Mouse (Mus musculus) heart, embryonic 13.5 days (tissue): ENCODE results near the gene Zc3hav1. TPM values are rescaled to one million over a fixed set of nuclear protein-coding genes. Genes with fewer than 3 reads are reported as not detected.
A peak's percentile ranks its signal among the peaks of the same experiment; 100 is the strongest.

Source experiments
- ATAC-seq: fragments of 200-750 bp; cut with Nextera tagmentation; 2 replicates; pipeline ENCODE4 v1.8.0; 2017; ENCODE audit warnings: moderate TSS enrichment; ENCODE audit not compliant: insufficient number of reproducible peaks, low FRiP score, low TSS enrichment; ENCODE audit errors: extremely low read depth
- H3K27ac ChIP-seq: fragments of 300-500 bp; sonication (generic); replicated peaks from 2 replicates; pipeline ENCODE4 v1.5.1; 2015; ENCODE audit warnings: moderate library complexity, mild to moderate bottlenecking, inconsistent platforms
- H3K27me3 ChIP-seq: fragments of 300-500 bp; sonication (generic); replicated peaks from 2 replicates; pipeline ENCODE4 v1.6.1; 2015; ENCODE audit warnings: mild to moderate bottlenecking, inconsistent platforms
- H3K36me3 ChIP-seq: fragments of 300-500 bp; sonication (generic); 2 replicates; pipeline ENCODE4 v1.6.1; 2015; ENCODE audit warnings: mild to moderate bottlenecking, inconsistent platforms
- H3K4me1 ChIP-seq: fragments of 300-500 bp; sonication (generic); 2 replicates; pipeline ENCODE4 v1.6.1; 2015; ENCODE audit warnings: inconsistent platforms
- H3K4me2 ChIP-seq: fragments of 300-500 bp; sonication (generic); 2 replicates; pipeline ENCODE4 v1.6.1; 2015; ENCODE audit warnings: inconsistent platforms, mild to moderate bottlenecking, moderate library complexity
- H3K4me3 ChIP-seq: fragments of 300-500 bp; sonication (generic); 2 replicates; pipeline ENCODE4 v1.5.1; 2015; ENCODE audit warnings: moderate library complexity, mild to moderate bottlenecking, inconsistent platforms
- H3K9ac ChIP-seq: fragments of 300-500 bp; sonication (generic); 2 replicates; pipeline ENCODE4 v1.6.1; 2015; ENCODE audit warnings: inconsistent platforms, mild to moderate bottlenecking, moderate library complexity
- H3K9me3 ChIP-seq: fragments of 300-500 bp; sonication (generic); 2 replicates; pipeline ENCODE4 v1.6.1; 2016; ENCODE audit warnings: inconsistent platforms
- WGBS: fragments of 180-500 bp; shearing (Covaris S2); methylation state at CpG from one replicate; pipeline ENCODE4 v1.1.7; 2015; ENCODE audit warnings: mixed read lengths; 5-methylcytosine and 5-hydroxymethylcytosine counted together
- polyA plus RNA-seq: library from polyadenylated mRNA; unstranded; fragments of >200 nt; fragmentation: Nextera tagmentation; extraction: Ambion mirVana; gene quantifications from 2 replicates; pipeline ENCODE4 v1.2.1, GENCODE M21; 2015

Gene Zc3hav1
- polyA plus RNA-seq, 1 experiment from 2014 or later, result 9.0 TPM

GRCm38 (mm10) chr6:38349806-38350205, 4.6 kb downstream of the Zc3hav1 start:
- no peak for ATAC-seq
- Histone ChIP-seq H3K9ac (no peak overlapping the region), H3K4me2 (peak overlapping the region; percentile 47), H3K9me3 (no peaks in the 10 kb centered on the region), H3K27ac (no peak overlapping the region), H3K4me1 (peaks cover 22% of the 10 kb centered on the region), H3K4me3 (peak overlapping the region; percentile 21), H3K27me3 (peaks cover 24% of the 10 kb centered on the region), H3K36me3 (no peaks in the 10 kb centered on the region)
- 73% methylated on average over 9 of the region's 9 CpGs for WGBS

GRCm38 (mm10) chr6:38348811-38349453, 5.5 kb downstream of the Zc3hav1 start:
- Histone ChIP-seq H3K4me1 (peaks cover 19% of the 10 kb centered on the region), H3K36me3 (no peaks in the 10 kb centered on the region), H3K27me3 (peaks cover 19% of the 10 kb centered on the region), H3K9me3 (no peaks in the 10 kb centered on the region), H3K4me3 (no peak overlapping the region; the same call in 1 of the 2 replicates), H3K9ac (no peak overlapping the region), H3K4me2 (peak overlapping the region; percentile 47), H3K27ac (no peak overlapping the region)
- no peak for ATAC-seq
- WGBS, result 90% methylated on average over 6 of the region's 6 CpGs

GRCm38 (mm10) chr6:38347875-38348274, 6.5 kb downstream of the Zc3hav1 start:
- WGBS, result 61% methylated on average over 5 of the region's 5 CpGs
- Histone ChIP-seq H3K36me3 (no peaks in the 10 kb centered on the region), H3K4me3 (peak overlapping the region; percentile 8; the same call in 1 of the 2 replicates), H3K27ac (no peak overlapping the region), H3K27me3 (peaks cover 16% of the 10 kb centered on the region), H3K9me3 (no peaks in the 10 kb centered on the region), H3K9ac (no peak overlapping the region), H3K4me1 (peaks cover 19% of the 10 kb centered on the region), H3K4me2 (peak overlapping the region; percentile 58)
- ATAC-seq, result no peak

GRCm38 (mm10) chr6:38345796-38346195, 8.6 kb downstream of the Zc3hav1 start:
- no peak overlapping the region; the same call in 1 of the 2 replicates for H3K4me3 ChIP-seq
- peak; percentile 61 for ATAC-seq
- WGBS, result 17% methylated on average over 7 of the region's 7 CpGs

GRCm38 (mm10) chr6:38344006-38344670, 10.3 kb downstream of the Zc3hav1 start:
- peak overlapping the region; percentile 58 for H3K4me2 ChIP-seq
- no peaks in the 10 kb centered on the region for H3K9me3 ChIP-seq
- ATAC-seq, result no peak
- H3K27me3 ChIP-seq, result no peaks in the 10 kb centered on the region
- H3K4me1 ChIP-seq, result peaks cover 27% of the 10 kb centered on the region
- 77% methylated on average over 7 of the region's 7 CpGs for WGBS
- peaks cover 5% of the 10 kb centered on the region; the same call in 1 of the 2 replicates for H3K36me3 ChIP-seq
- H3K27ac ChIP-seq, result peak overlapping the region; percentile 37; the same call in 1 of the 2 replicates
- 0 out of 2 replicates have a peak overlapping the region, but pooled peaks have one; percentile 20 for H3K4me3 ChIP-seq
- no peak overlapping the region for H3K9ac ChIP-seq

More at GRCm38 (mm10) chr6:38345796-38346195, 8.6 kb downstream of the Zc3hav1 start:
- H3K36me3 ChIP-seq, result no peaks in the 10 kb centered on the region
- H3K9ac ChIP-seq, result 0 out of 2 replicates have a peak overlapping the region, but pooled peaks have one; percentile 47
- no peaks in the 10 kb centered on the region for H3K9me3 ChIP-seq
- H3K4me1 ChIP-seq, result peaks cover 32% of the 10 kb centered on the region
- H3K27ac ChIP-seq, result peak overlapping the region; percentile 54
- no peaks in the 10 kb centered on the region; the same call in 1 of the 2 replicates for H3K27me3 ChIP-seq
- peak overlapping the region; percentile 58 for H3K4me2 ChIP-seq

- peak overlapping the region; percentile 37 for H3K27ac ChIP-seq
These were observed 10.8 kb downstream of the Zc3hav1 start for GRCm38 (mm10) chr6:38343581-38343980.

GRCm38 (mm10) chr6:38342666-38342992, 11.8 kb downstream of the Zc3hav1 start:
- Histone ChIP-seq H3K4me1 (peaks cover 27% of the 10 kb centered on the region), H3K4me3 (peak overlapping the region; percentile 30), H3K9ac (no peak overlapping the region), H3K9me3 (no peaks in the 10 kb centered on the region), H3K27ac (peak overlapping the region; percentile 75), H3K36me3 (peaks cover 12% of the 10 kb centered on the region), H3K4me2 (peak overlapping the region; percentile 58), H3K27me3 (no peaks in the 10 kb centered on the region)
- no peak for ATAC-seq
- 38% methylated on average over 8 of the region's 8 CpGs for WGBS

More at GRCm38 (mm10) chr6:38343581-38343980, 10.8 kb downstream of the Zc3hav1 start:
- Histone ChIP-seq H3K4me1 (peaks cover 27% of the 10 kb centered on the region), H3K9ac (peak overlapping the region; percentile 19; the same call in 1 of the 2 replicates), H3K4me2 (peak overlapping the region; percentile 58), H3K27me3 (no peaks in the 10 kb centered on the region), H3K4me3 (peak overlapping the region; percentile 20; the same call in 1 of the 2 replicates), H3K36me3 (peaks cover 9% of the 10 kb centered on the region), H3K9me3 (no peaks in the 10 kb centered on the region)
- ATAC-seq, result no peak
- 59% methylated on average over 3 of the region's 3 CpGs for WGBS

GRCm38 (mm10) chr6:38341751-38342665, 12.4 kb downstream of the Zc3hav1 start:
- Histone ChIP-seq H3K27me3 (no peaks in the 10 kb centered on the region), H3K4me1 (peaks cover 27% of the 10 kb centered on the region), H3K4me2 (peak overlapping the region; percentile 58), H3K27ac (peak overlapping the region; percentile 75), H3K36me3 (peaks cover 12% of the 10 kb centered on the region), H3K4me3 (peak overlapping the region; percentile 30), H3K9ac (peak overlapping the region; percentile 54), H3K9me3 (no peaks in the 10 kb centered on the region)
- ATAC-seq, result peak; percentile 80
- WGBS, result 19% methylated on average over 11 of the region's 11 CpGs

- H3K9me3 ChIP-seq, result no peaks in the 10 kb centered on the region
- H3K9ac ChIP-seq, result no peak overlapping the region
- peak overlapping the region; percentile 24 for H3K4me3 ChIP-seq
- 73% methylated on average over 2 of the region's 2 CpGs for WGBS
- H3K4me1 ChIP-seq, result peaks cover 21% of the 10 kb centered on the region
- no peak for ATAC-seq
- H3K27ac ChIP-seq, result no peak overlapping the region
- peaks cover 30% of the 10 kb centered on the region for H3K36me3 ChIP-seq
- peak overlapping the region; percentile 51 for H3K4me2 ChIP-seq
- no peaks in the 10 kb centered on the region for H3K27me3 ChIP-seq
These were observed 15.3 kb downstream of the Zc3hav1 start for GRCm38 (mm10) chr6:38339078-38339477.

- peaks cover 14% of the 10 kb centered on the region for H3K4me1 ChIP-seq
- no peaks in the 10 kb centered on the region for H3K9me3 ChIP-seq
- no peak overlapping the region; the same call in 1 of the 2 replicates for H3K4me2 ChIP-seq
- H3K4me3 ChIP-seq, result no peak overlapping the region
- no peak for ATAC-seq
- peaks cover 35% of the 10 kb centered on the region for H3K36me3 ChIP-seq
- no peaks in the 10 kb centered on the region for H3K27me3 ChIP-seq
- no peak overlapping the region for H3K27ac ChIP-seq
- no peak overlapping the region for H3K9ac ChIP-seq
- 69% methylated on average over 6 of the region's 6 CpGs for WGBS
These were observed 16.5 kb downstream of the Zc3hav1 start for GRCm38 (mm10) chr6:38337951-38338350.
